Mouse (Mus musculus): Measurements from ENCODE around the gene Itgb4. TPM values are rescaled to one million over a fixed set of nuclear protein-coding genes. Genes with fewer than 3 reads are reported as not detected.
"Not testable (repeated sequence)": the region's sequence is repeated elsewhere in the genome, so short reads cannot be mapped to it uniquely, and the experiment has no call there.

Gene Itgb4
- total RNA-seq, 2 experiments from 2014 or later: 3.5 to 4.0 TPM

GRCm38 (mm10) chr11:116023074-116023770 lies 48.7 kb downstream of the Itgb4 start:
- DNase-seq (ENCODE audit: low spot score); intact Hi-C loops (cut with DNase I): not testable (repeated sequence)

GRCm38 (mm10) chr11:116023771-116024355 lies 49.4 kb downstream of the Itgb4 start:
- DNase-seq (ENCODE audit: low spot score): peak; percentile 78
- intact Hi-C loops (cut with DNase I): no loop called here

GRCm38 (mm10) chr11:116024356-116024808 lies 49.9 kb downstream of the Itgb4 start:
- DNase-seq (ENCODE audit: low spot score): peak; percentile 97
- intact Hi-C loops (cut with DNase I): no loop called here

GRCm38 (mm10) chr11:116025056-116025845 lies 50.7 kb downstream of the Itgb4 start:
- intact Hi-C loops (cut with DNase I): no loop called here
- no peak for DNase-seq (ENCODE audit: low spot score)

GRCm38 (mm10) chr11:116027756-116028155 lies 53.2 kb downstream of the Itgb4 start, which contains the start of gene H3f3b:
H3f3b (minus strand) TSS chr11:116027962.
- intact Hi-C loops (cut with DNase I): no loop called here
- no peak for DNase-seq (ENCODE audit: low spot score)

- intact Hi-C loops (cut with DNase I): no loop called here
- no peak for DNase-seq (ENCODE audit: low spot score)
Measured at GRCm38 (mm10) chr11:116028177-116028865, 53.8 kb downstream of the Itgb4 start.

GRCm38 (mm10) chr11:116029086-116029865 lies 54.8 kb downstream of the Itgb4 start:
- intact Hi-C loops (cut with DNase I): no loop called here
- DNase-seq (ENCODE audit: low spot score): no peak

- DNase-seq (ENCODE audit: low spot score): peak; percentile 96
- intact Hi-C loops (cut with DNase I): loop anchor here (5.0 kb wide), 2 partner anchors 47 to 102 kb away; partner anchors contain the start of genes Trim65 and Unc13d
Measured at GRCm38 (mm10) chr11:116030088-116030897, 55.8 kb downstream of the Itgb4 start, which contains the start of gene Unk. Unk (plus strand) TSS chr11:116030322.

GRCm38 (mm10) chr11:116030898-116031845 lies 56.7 kb downstream of the Itgb4 start:
- intact Hi-C loops (cut with DNase I): loop anchor here (5.0 kb wide), 2 partner anchors 46 to 101 kb away; partner anchors contain the start of genes Trim65 and Unc13d
- no peak for DNase-seq (ENCODE audit: low spot score)

- intact Hi-C loops (cut with DNase I): loop anchor here (5.0 kb wide), 2 partner anchors 43 to 98 kb away; partner anchors contain the start of genes Trim65 and Unc13d
- DNase-seq (ENCODE audit: low spot score): no peak
Measured at GRCm38 (mm10) chr11:116034584-116034983, 60.1 kb downstream of the Itgb4 start.

GRCm38 (mm10) chr11:116036671-116037070 lies 62.2 kb downstream of the Itgb4 start:
- intact Hi-C loops (cut with DNase I): no loop called here
- no peak for DNase-seq (ENCODE audit: low spot score)

GRCm38 (mm10) chr11:116037826-116038225 lies 63.3 kb downstream of the Itgb4 start:
- intact Hi-C loops (cut with DNase I): no loop called here
- DNase-seq (ENCODE audit: low spot score): no peak

GRCm38 (mm10) chr11:116040593-116040992 lies 66.1 kb downstream of the Itgb4 start:
- no peak for DNase-seq (ENCODE audit: low spot score)
- intact Hi-C loops (cut with DNase I): loop anchor here (5.0 kb wide), 1 partner anchor 42 kb away; no protein-coding TSS in a partner anchor

GRCm38 (mm10) chr11:116041833-116042232 lies 67.3 kb downstream of the Itgb4 start:
- no peak for DNase-seq (ENCODE audit: low spot score)
- intact Hi-C loops (cut with DNase I): loop anchor here (5.0 kb wide), 1 partner anchor 40 kb away; no protein-coding TSS in a partner anchor

- intact Hi-C loops (cut with DNase I): loop anchor here (5.0 kb wide), 1 partner anchor 40 kb away; no protein-coding TSS in a partner anchor
- no peak for DNase-seq (ENCODE audit: low spot score)
Measured at GRCm38 (mm10) chr11:116042372-116043138, 68.0 kb downstream of the Itgb4 start.

GRCm38 (mm10) chr11:116043286-116043685 lies 68.8 kb downstream of the Itgb4 start:
- intact Hi-C loops (cut with DNase I): loop anchor here (5.0 kb wide), 1 partner anchor 39 kb away; no protein-coding TSS in a partner anchor
- no peak for DNase-seq (ENCODE audit: low spot score)
